Comparison of ENCODE assay signal across 8 mouse cellular contexts in the genomic region with DNA sequence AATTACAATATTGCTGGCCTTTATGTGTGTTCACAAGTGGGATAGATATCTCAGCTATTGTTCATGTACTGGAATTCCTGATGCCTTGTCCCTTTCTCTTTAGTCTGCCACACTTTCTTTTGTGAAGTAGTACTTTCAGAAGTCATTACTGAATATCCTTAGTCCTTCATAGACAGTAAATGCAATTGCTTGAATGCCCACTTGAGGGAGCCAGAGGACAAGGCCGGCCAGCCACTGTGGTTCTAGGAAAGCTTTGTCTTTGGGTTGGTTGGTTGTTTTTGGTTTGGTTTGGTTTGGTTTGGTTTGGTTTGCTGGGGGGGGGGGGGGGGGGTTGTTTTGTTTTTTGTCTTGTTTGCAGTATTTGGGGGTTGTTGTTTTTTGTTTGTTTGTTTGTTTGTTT. TPM values are rescaled to one million over a fixed set of nuclear protein-coding genes. Genes with fewer than 3 reads are reported as not detected.
DNase-seq lines count a peak whose midpoint lies in the region; ATAC-seq and TF ChIP-seq lines count a peak whose summit lies in the region.

No protein-coding gene starts in this region.

- no peak overlapping the region for H3K4me2 ChIP-seq in embryonic facial prominence, embryonic 11.5 days (ENCODE audit: low read depth, low read length)
- no peak overlapping the region for H3K4me2 ChIP-seq in heart, postnatal 0 days (ENCODE audit: low read depth, low read length)

- no peak overlapping the region for H3K27ac ChIP-seq in embryonic facial prominence, embryonic 11.5 days (replicated peaks; ENCODE audit: low read depth, low read length)
- no peak overlapping the region for H3K27ac ChIP-seq in heart, postnatal 0 days (ENCODE audit: low read depth)

- 0% methylated on average over 1 of the region's 1 CpGs for WGBS in embryonic facial prominence, embryonic 11.5 days
- 0% methylated on average over 1 of the region's 1 CpGs for WGBS in heart, postnatal 0 days

- DNase-seq in ES-CJ7 (ENCODE audit: low read depth, low spot score), result peak; percentile 62
- peak; percentile 89 for DNase-seq in adrenal gland, postnatal 14 days
- DNase-seq in embryonic facial prominence, embryonic 11.5 days (ENCODE audit: low spot score), result peak; percentile 91
- peak; percentile 66 for DNase-seq in heart, postnatal 0 days (ENCODE audit: low spot score)
- DNase-seq in layer of hippocampus, adult 9-11 months, result peak; percentile 66
- peak; percentile 57 to 88 for DNase-seq in lung, postnatal 4 days
- DNase-seq in right cerebral cortex, adult 2 months (ENCODE audit: low spot score in 2 of 2), result peak; percentile 86 to 89
- DNase-seq in urinary bladder, postnatal 36 days (ENCODE audit: low spot score in 2 of 2), result peak; percentile 68 to 77

- no peak overlapping the region for H3K4me3 ChIP-seq in embryonic facial prominence, embryonic 11.5 days (ENCODE audit: low read depth, low read length)
- H3K4me3 ChIP-seq in heart, postnatal 0 days (ENCODE audit: low read depth, low read length), result no peak overlapping the region

- no peak for TF ChIP-seq EP300 in heart, postnatal 0 days (IDR thresholded peaks at IDR 0.05; ENCODE audit: low read depth)

- no peaks in the 10 kb centered on the region for H3K27me3 ChIP-seq in embryonic facial prominence, embryonic 11.5 days (ENCODE audit: control insufficient read depth, insufficient read depth, low read length)
- no peaks in the 10 kb centered on the region for H3K27me3 ChIP-seq in heart, postnatal 0 days (ENCODE audit: control insufficient read depth, insufficient read depth, low read length)

- peak; percentile 98 for TF ChIP-seq CTCF in heart, postnatal 0 days (IDR thresholded peaks at IDR 0.05; ENCODE audit: low read depth)

- no peaks in the 10 kb centered on the region for H3K36me3 ChIP-seq in embryonic facial prominence, embryonic 11.5 days (replicated peaks; ENCODE audit: control insufficient read depth, insufficient read depth, low read depth, low read length)
- H3K36me3 ChIP-seq in heart, postnatal 0 days (replicated peaks; ENCODE audit: control insufficient read depth, insufficient read depth, low read length), result no peaks in the 10 kb centered on the region

- no peaks in the 10 kb centered on the region for H3K4me1 ChIP-seq in embryonic facial prominence, embryonic 11.5 days (ENCODE audit: control insufficient read depth, insufficient read depth, low read length)
- no peaks in the 10 kb centered on the region for H3K4me1 ChIP-seq in heart, postnatal 0 days (ENCODE audit: control insufficient read depth, insufficient read depth)

- no peak for ATAC-seq in embryonic facial prominence, embryonic 11.5 days (replicated peaks; ENCODE audit: insufficient number of reproducible peaks, low FRiP score, low TSS enrichment, low read depth)
- ATAC-seq in heart, postnatal 0 days (ENCODE audit: insufficient read depth, low read depth), result peak; percentile 40; the same call in 1 of the 2 replicates

- no peak overlapping the region for H3K9ac ChIP-seq in embryonic facial prominence, embryonic 11.5 days (replicated peaks; ENCODE audit: low read length)
- no peak overlapping the region for H3K9ac ChIP-seq in heart, postnatal 0 days (replicated peaks; ENCODE audit: low read depth, low read length)

- H3K9me3 ChIP-seq in embryonic facial prominence, embryonic 11.5 days (replicated peaks; ENCODE audit: control insufficient read depth, low read length), result no peaks in the 10 kb centered on the region
- no peaks in the 10 kb centered on the region for H3K9me3 ChIP-seq in heart, postnatal 0 days (replicated peaks; ENCODE audit: control insufficient read depth, low read length)

RNA-seq across cellular contexts. Expression of gene Incenp, which starts 16.6 kb away (rescaled TPM):
- total RNA-seq in adrenal gland, postnatal 14 days (2021), result 25.3 and 29.3 TPM in 2 replicates
- polyA plus RNA-seq in embryonic facial prominence, embryonic 11.5 days (2014; fragmentation: Nextera tagmentation; extraction: Ambion mirVana), result 92.2 and 101 TPM in 2 replicates
- 14.6 and 27.3 TPM in 2 replicates for total RNA-seq in heart, postnatal 0 days (2014; rRNA removed; ENCODE audit: low replicate concordance)
- polyA plus RNA-seq in heart, postnatal 0 days (2015; fragmentation: Nextera tagmentation; extraction: Ambion mirVana), result 16.1 and 17.3 TPM in 2 replicates
